Mouse (Mus musculus) intestine, postnatal 0 days (tissue): ENCODE data around the gene Prg3. TPM values are rescaled to one million over a fixed set of nuclear protein-coding genes. Genes with fewer than 3 reads are reported as not detected.

Source experiments
- ATAC-seq: fragments of 200-750 bp; cut with Nextera tagmentation; 2 replicates; pipeline ENCODE4 v1.8.0; 2017; ENCODE audit warnings: mild to moderate bottlenecking, moderate TSS enrichment, moderate library complexity
- H3K27ac ChIP-seq: fragments of 300-500 bp; sonication (generic); 2 replicates; pipeline ENCODE4 v1.5.1; 2014; ENCODE audit warnings: mild to moderate bottlenecking, low read depth, low read length, moderate library complexity
- H3K27me3 ChIP-seq: fragments of 300-500 bp; sonication (generic); replicated peaks from 2 replicates; pipeline ENCODE4 v1.6.1; 2014; ENCODE audit warnings: low read length, mixed read lengths; ENCODE audit not compliant: control insufficient read depth, insufficient read depth
- H3K36me3 ChIP-seq: fragments of 300-500 bp; sonication (generic); 2 replicates; pipeline ENCODE4 v1.6.1; 2014; ENCODE audit warnings: mild to moderate bottlenecking, moderate library complexity; ENCODE audit not compliant: control insufficient read depth, insufficient read depth
- H3K4me1 ChIP-seq: fragments of 300-500 bp; sonication (generic); replicated peaks from 2 replicates; pipeline ENCODE4 v1.6.1; 2014; ENCODE audit warnings: antibody characterized with exemption, low read length, mixed read lengths; ENCODE audit not compliant: control insufficient read depth, insufficient read depth
- H3K4me2 ChIP-seq: fragments of 300-500 bp; sonication (generic); replicated peaks from 2 replicates; pipeline ENCODE4 v1.6.1; 2014; ENCODE audit warnings: low read depth, mild to moderate bottlenecking, moderate library complexity
- H3K4me3 ChIP-seq: fragments of 300-500 bp; sonication (generic); 2 replicates; pipeline ENCODE4 v1.5.1; 2014; ENCODE audit warnings: low read depth, low read length
- H3K9ac ChIP-seq: fragments of 300-500 bp; sonication (generic); 2 replicates; pipeline ENCODE4 v1.6.1; 2014; ENCODE audit warnings: mild to moderate bottlenecking, low read depth, low read length
- H3K9me3 ChIP-seq: fragments of 300-500 bp; sonication (generic); 2 replicates; pipeline ENCODE4 v1.6.1; 2016; ENCODE audit warnings: mixed run types; ENCODE audit not compliant: control insufficient read depth
- CTCF ChIP-seq: sonication (generic); IDR thresholded peaks from 2 replicates; pipeline ENCODE4 v1.5.1; 2016; ENCODE audit warnings: low read depth, mild to moderate bottlenecking, control low read depth, antibody characterized with exemption, moderate library complexity
- WGBS: fragments of 180-500 bp; shearing (Covaris S2); extraction: QIAGEN DNeasy Blood & Tissue Kit; methylation state at CpG from one replicate; pipeline ENCODE4 v1.1.7; 2014; 5-methylcytosine and 5-hydroxymethylcytosine counted together
- polyA plus RNA-seq: library from polyadenylated mRNA; unstranded; fragments of >200 nt; fragmentation: Nextera tagmentation; extraction: Ambion mirVana; gene quantifications from 2 replicates; pipeline ENCODE4 v1.2.1, GENCODE M21; 2015

Prg3 gene
- polyA plus RNA-seq, 1 experiment from 2014 or later, result not detected

DNA sequence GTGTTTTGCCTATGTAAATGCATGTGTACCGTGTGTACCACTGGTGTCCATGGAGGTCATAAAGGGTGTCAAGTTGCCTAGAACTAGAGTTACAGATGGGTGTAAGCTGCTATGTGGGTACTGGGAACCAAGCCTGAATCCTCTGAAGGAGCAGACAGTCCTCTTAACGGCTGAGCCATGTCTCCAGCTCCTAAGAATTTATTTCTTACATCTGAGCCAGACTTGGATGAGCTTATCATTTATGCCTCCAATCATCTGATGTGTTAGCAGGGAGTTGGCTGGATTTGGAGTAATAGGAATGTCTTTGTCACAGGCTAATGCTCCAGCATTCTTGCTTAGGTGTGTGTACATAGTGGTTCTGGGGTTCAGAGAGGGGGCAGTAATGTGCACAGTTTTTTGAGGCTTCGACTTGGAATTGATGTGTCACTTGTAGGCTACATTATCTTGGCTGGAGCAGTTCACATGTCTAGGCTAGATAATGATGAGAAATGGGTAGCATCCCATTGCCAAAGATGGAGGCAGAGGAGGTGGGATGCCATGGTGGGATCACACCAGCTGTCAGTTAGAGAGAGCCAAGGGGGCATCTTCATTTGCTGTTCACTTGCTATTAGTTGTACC, 40.8 kb upstream of the Prg3 start:
- no peak for TF ChIP-seq CTCF
- H3K27ac ChIP-seq, result no peak overlapping the region
- WGBS, result 84% methylated on average over 3 of the region's 3 CpGs

DNA sequence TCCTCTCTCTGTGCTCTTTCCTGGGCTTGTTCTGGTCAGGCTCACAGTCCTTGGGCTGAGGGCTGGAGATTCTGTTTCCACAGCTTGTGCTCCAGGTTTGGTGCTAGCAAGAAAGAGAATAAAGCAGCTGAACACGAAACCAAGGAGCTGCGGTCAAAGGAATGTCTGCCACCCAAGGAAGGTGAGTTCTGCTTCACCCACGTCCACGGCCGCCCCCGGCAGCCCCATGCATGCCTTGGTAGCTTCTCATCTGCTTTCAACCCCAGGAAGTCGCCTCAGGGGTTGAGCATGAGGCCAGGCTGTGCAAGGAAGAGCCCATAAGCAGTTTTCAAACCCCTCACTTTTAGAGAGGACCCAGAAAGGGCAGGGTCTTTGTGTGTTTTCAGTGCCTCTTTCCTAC, 39.8 kb upstream of the Prg3 start:
- TF ChIP-seq CTCF, result no peak
- no peak for ATAC-seq
- Histone ChIP-seq H3K27ac (no peak overlapping the region), H3K27me3 (no peaks in the 10 kb centered on the region), H3K9me3 (no peaks in the 10 kb centered on the region), H3K36me3 (peaks cover 77% of the 10 kb centered on the region), H3K4me2 (no peak overlapping the region), H3K4me1 (no peaks in the 10 kb centered on the region), H3K9ac (no peak overlapping the region), H3K4me3 (no peak overlapping the region)
- 95% methylated on average over 7 of the region's 7 CpGs for WGBS

More for the DNA sequence above, 40.8 kb upstream of the Prg3 start:
- Histone ChIP-seq H3K4me2 (no peak overlapping the region), H3K4me1 (no peaks in the 10 kb centered on the region), H3K9me3 (no peaks in the 10 kb centered on the region), H3K27me3 (no peaks in the 10 kb centered on the region), H3K36me3 (peaks cover 76% of the 10 kb centered on the region), H3K9ac (no peak overlapping the region), H3K4me3 (no peak overlapping the region)
- no peak for ATAC-seq

DNA sequence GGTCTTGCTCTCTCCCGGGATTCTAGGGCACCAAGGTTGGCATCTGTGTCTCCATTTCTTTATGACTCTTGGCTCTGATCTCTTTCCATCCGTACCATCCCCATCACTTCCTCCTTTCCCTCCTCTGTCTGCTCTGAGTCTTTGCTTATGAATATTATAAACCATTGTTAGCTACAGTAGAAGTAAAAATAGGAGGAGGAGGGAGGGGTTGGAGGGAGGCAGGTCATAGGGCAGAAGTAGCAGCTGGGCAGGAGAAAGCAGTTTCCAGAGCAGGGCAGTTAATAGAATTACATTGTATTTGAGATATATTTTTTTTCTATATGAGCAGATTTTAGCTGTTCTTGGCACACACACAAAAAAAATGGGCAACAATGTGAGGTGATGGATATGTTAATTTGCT, 39.3 kb upstream of the Prg3 start:
- ATAC-seq, result no peak
- H3K9ac ChIP-seq, result no peak overlapping the region
- H3K4me2 ChIP-seq, result no peak overlapping the region
- no peak for TF ChIP-seq CTCF
- peaks cover 74% of the 10 kb centered on the region for H3K36me3 ChIP-seq
- H3K4me1 ChIP-seq, result no peaks in the 10 kb centered on the region
- no peak overlapping the region for H3K4me3 ChIP-seq
- no peak overlapping the region for H3K27ac ChIP-seq
- no peaks in the 10 kb centered on the region for H3K27me3 ChIP-seq
- no peaks in the 10 kb centered on the region for H3K9me3 ChIP-seq
- 79% methylated on average over 2 of the region's 2 CpGs for WGBS

DNA sequence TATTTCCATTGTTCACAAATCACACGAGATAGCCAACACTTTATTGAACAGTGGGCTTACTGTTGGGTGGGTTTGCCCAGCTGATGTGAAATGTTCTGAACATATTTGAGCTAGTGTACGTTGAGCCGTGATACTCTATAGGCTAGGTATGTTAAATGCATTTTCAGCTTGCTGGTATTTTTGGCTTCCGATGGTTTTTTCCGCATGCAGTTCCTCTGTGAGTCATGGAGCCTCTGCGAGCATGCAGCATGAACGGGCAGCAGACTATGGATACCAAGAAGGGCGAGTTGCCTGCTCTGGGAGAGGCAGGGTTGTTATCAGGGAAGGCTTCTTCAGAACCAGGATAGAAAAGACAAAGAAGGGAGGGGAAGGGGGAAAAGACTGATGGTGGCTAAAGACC, 37.0 kb upstream of the Prg3 start:
- TF ChIP-seq CTCF, result no peak
- H3K4me3 ChIP-seq, result no peak overlapping the region
- no peaks in the 10 kb centered on the region for H3K9me3 ChIP-seq
- H3K27me3 ChIP-seq, result no peaks in the 10 kb centered on the region
- H3K27ac ChIP-seq, result no peak overlapping the region
- no peak for ATAC-seq
- WGBS, result 87% methylated on average over 8 of the region's 8 CpGs
- no peaks in the 10 kb centered on the region for H3K4me1 ChIP-seq
- no peak overlapping the region for H3K4me2 ChIP-seq
- no peak overlapping the region for H3K9ac ChIP-seq
- peaks cover 72% of the 10 kb centered on the region for H3K36me3 ChIP-seq

DNA sequence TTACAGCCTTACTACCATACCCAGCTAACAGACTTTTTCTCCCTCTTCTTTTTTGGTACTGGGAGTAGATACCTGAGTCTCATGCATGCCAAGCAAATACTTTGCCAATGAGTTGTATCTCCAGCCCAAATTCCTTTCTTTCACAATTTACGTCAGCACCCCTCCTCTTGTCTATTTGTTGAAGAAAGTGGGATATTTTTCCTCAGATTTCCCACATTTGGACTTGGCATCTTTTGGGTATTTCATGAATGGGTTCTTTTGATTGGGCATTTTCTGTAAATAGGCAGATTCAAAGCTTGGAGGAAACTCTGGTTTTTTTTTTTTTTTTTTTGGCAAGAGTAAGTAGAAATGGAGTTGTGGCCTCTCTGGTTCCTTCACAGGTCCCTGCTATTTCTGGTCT, 35.8 kb upstream of the Prg3 start:
- H3K9ac ChIP-seq, result no peak overlapping the region
- H3K9me3 ChIP-seq, result no peaks in the 10 kb centered on the region
- no peak overlapping the region for H3K4me3 ChIP-seq
- H3K4me1 ChIP-seq, result no peaks in the 10 kb centered on the region
- TF ChIP-seq CTCF, result no peak
- no peak for ATAC-seq
- H3K36me3 ChIP-seq, result peaks cover 60% of the 10 kb centered on the region
- 85% methylated on average over 1 of the region's 1 CpGs for WGBS
- no peak overlapping the region for H3K27ac ChIP-seq
- no peaks in the 10 kb centered on the region for H3K27me3 ChIP-seq
- H3K4me2 ChIP-seq, result no peak overlapping the region

DNA sequence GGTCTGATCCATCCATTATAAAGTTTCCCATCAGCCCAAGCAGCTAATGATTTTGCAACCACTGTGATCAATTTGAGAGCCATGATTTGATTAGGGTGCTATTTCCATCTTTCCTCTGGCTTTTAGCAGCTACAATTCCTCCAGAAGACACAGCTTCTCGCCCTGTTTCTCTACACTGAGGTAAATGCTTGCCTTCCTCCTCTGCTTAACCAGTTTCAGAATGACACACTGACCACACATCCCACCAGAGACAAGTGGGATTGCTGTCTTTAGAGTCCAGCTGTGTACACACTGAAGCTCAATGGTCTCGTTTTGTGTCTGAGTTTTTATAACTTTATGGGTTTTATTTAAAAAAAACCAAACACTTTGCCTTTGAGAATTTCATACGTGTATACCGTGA, 35.3 kb upstream of the Prg3 start:
- H3K9me3 ChIP-seq, result no peaks in the 10 kb centered on the region
- TF ChIP-seq CTCF, result no peak
- no peak for ATAC-seq
- H3K27ac ChIP-seq, result no peak overlapping the region
- no peak overlapping the region for H3K9ac ChIP-seq
- H3K4me2 ChIP-seq, result no peak overlapping the region
- no peaks in the 10 kb centered on the region for H3K4me1 ChIP-seq
- H3K36me3 ChIP-seq, result peaks cover 61% of the 10 kb centered on the region
- no peaks in the 10 kb centered on the region for H3K27me3 ChIP-seq
- H3K4me3 ChIP-seq, result no peak overlapping the region
- WGBS, result 62% methylated on average over 4 of the region's 4 CpGs

DNA sequence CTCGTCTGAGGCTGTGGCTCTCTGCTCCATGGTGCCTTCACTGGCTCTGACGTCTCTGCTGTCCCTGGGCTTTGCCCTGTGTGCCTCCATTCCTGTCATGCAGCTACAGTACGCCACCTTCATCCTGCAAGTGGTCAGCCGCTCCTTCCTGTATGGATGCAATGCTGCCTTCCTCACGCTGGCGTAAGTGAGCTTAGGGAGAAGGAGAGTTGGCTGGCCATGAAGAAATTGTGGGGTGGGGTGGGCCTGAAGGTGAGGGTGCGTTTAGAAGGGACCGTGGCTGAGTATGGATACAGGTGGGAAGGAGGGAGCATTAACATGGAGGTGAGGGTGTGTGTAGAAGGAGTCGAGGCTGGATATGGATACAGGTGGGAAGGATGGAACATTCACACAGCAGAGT, 32.6 kb upstream of the Prg3 start:
- no peak for TF ChIP-seq CTCF

More for the DNA sequence above, 32.6 kb upstream of the Prg3 start:
- H3K36me3 ChIP-seq, result peaks cover 46% of the 10 kb centered on the region
- WGBS, result 90% methylated on average over 9 of the region's 9 CpGs
- H3K9me3 ChIP-seq, result no peaks in the 10 kb centered on the region
- no peak for ATAC-seq
- no peak overlapping the region for H3K27ac ChIP-seq
- no peak overlapping the region for H3K9ac ChIP-seq
- H3K4me2 ChIP-seq, result no peak overlapping the region
- H3K4me3 ChIP-seq, result no peak overlapping the region
- H3K27me3 ChIP-seq, result no peaks in the 10 kb centered on the region
- no peaks in the 10 kb centered on the region for H3K4me1 ChIP-seq
